Comparison of ENCODE assay signal across 9 mouse cellular contexts in genomic region chr2:84637452-84638165, GRCm38 (mm10). TPM values are rescaled to one million over a fixed set of nuclear protein-coding genes. Genes with fewer than 3 reads are reported as not detected.
A peak's percentile ranks its signal among the peaks of the same experiment; 100 is the strongest.
DNase-seq lines count a peak whose midpoint lies in the region; ATAC-seq lines count a peak whose summit lies in the region.
"Had no signal": no experiment of that assay in that cellular context is flagged by ENCODE, and none has a peak within 500 bp of the region (broad histone marks: within the 10 kb centered on the region; RNA-seq: fewer than 3 reads in every experiment).

No protein-coding gene starts in this region.

- intact Hi-C loops in heart, postnatal 14 days (cut with DNase I) = no loop called here

- no peaks in the 10 kb centered on the region for H3K27me3 ChIP-seq in limb, embryonic 11.5 days (ENCODE audit: control insufficient read depth, insufficient read depth, low read length)
- no peaks in the 10 kb centered on the region for H3K27me3 ChIP-seq in limb, embryonic 10.5 days (ENCODE audit: low read depth, poor library complexity, severe bottlenecking)
- H3K27me3 ChIP-seq in liver, embryonic 13.5 days = no peaks in the 10 kb centered on the region
- no peaks in the 10 kb centered on the region for H3K27me3 ChIP-seq in stomach, embryonic 15.5 days (replicated peaks)

- H3K4me2 ChIP-seq in limb, embryonic 11.5 days (ENCODE audit: low read depth, severe bottlenecking) = no peak overlapping the region
- H3K4me2 ChIP-seq in liver, embryonic 13.5 days = peak overlapping the region; percentile 23
- H3K4me2 ChIP-seq in stomach, embryonic 15.5 days = peak overlapping the region; percentile 52; the same call in 1 of the 2 replicates

- 49% methylated on average over 6 of the region's 7 CpGs for WGBS in limb, embryonic 11.5 days
- WGBS in limb, embryonic 10.5 days = 32% methylated on average over 7 of the region's 7 CpGs
- WGBS in liver, embryonic 13.5 days (ENCODE audit: insufficient replicate concordance) = 38% methylated on average over 7 of the region's 7 CpGs
- WGBS in stomach, embryonic 15.5 days = 16% methylated on average over 7 of the region's 7 CpGs

- no peaks in the 10 kb centered on the region for H3K36me3 ChIP-seq in limb, embryonic 11.5 days (ENCODE audit: control insufficient read depth, insufficient read depth, low read length)
- peaks cover 4% of the 10 kb centered on the region for H3K36me3 ChIP-seq in limb, embryonic 10.5 days
- no peaks in the 10 kb centered on the region; the same call in 1 of the 2 replicates for H3K36me3 ChIP-seq in liver, embryonic 13.5 days
- no peaks in the 10 kb centered on the region for H3K36me3 ChIP-seq in stomach, embryonic 15.5 days

- peaks cover 16% of the 10 kb centered on the region for H3K4me1 ChIP-seq in limb, embryonic 11.5 days (ENCODE audit: control insufficient read depth, insufficient read depth, low read length)
- peaks cover 58% of the 10 kb centered on the region for H3K4me1 ChIP-seq in limb, embryonic 10.5 days
- peaks cover 90% of the 10 kb centered on the region for H3K4me1 ChIP-seq in liver, embryonic 13.5 days (replicated peaks)
- H3K4me1 ChIP-seq in stomach, embryonic 15.5 days = peaks cover 43% of the 10 kb centered on the region

- no peak overlapping the region for H3K4me3 ChIP-seq in limb, embryonic 11.5 days (ENCODE audit: low read depth, low read length)
- no peak overlapping the region for H3K4me3 ChIP-seq in limb, embryonic 10.5 days
- no peak overlapping the region for H3K4me3 ChIP-seq in liver, embryonic 13.5 days (replicated peaks)
- no peak overlapping the region for H3K4me3 ChIP-seq in stomach, embryonic 15.5 days (replicated peaks)

- H3K27ac ChIP-seq in limb, embryonic 11.5 days (replicated peaks; ENCODE audit: low read depth, low read length) = 0 out of 2 replicates have a peak overlapping the region, but pooled peaks have one; percentile 12
- H3K27ac ChIP-seq in limb, embryonic 10.5 days = no peak overlapping the region
- H3K27ac ChIP-seq in liver, embryonic 13.5 days = peak overlapping the region; percentile 35
- peak overlapping the region; percentile 92 for H3K27ac ChIP-seq in stomach, embryonic 15.5 days

- H3K9me3 ChIP-seq in limb, embryonic 11.5 days (ENCODE audit: control insufficient read depth, low read length) = no peaks in the 10 kb centered on the region
- no peaks in the 10 kb centered on the region for H3K9me3 ChIP-seq in limb, embryonic 10.5 days (replicated peaks)
- no peaks in the 10 kb centered on the region for H3K9me3 ChIP-seq in liver, embryonic 13.5 days (replicated peaks)
- no peaks in the 10 kb centered on the region for H3K9me3 ChIP-seq in stomach, embryonic 15.5 days

- DNase-seq in limb, embryonic 11.5 days (ENCODE audit: low spot score) = no peak
- DNase-seq in limb, embryonic 10.5 days (ENCODE audit: low spot score) = no peak
- DNase-seq in heart, postnatal 14 days = peak; percentile 19 to 55
- DNase-seq in liver, embryonic 13.5 days = no peak
- no peak for DNase-seq in urinary bladder, adult 2 months (ENCODE audit: low spot score)
- no peak for DNase-seq in spleen, postnatal 36 days (ENCODE audit: low spot score in 2 of 2)
- no peak for DNase-seq in cerebellum, postnatal 25 days

- H3K9ac ChIP-seq in limb, embryonic 11.5 days (ENCODE audit: low read length) = no peak overlapping the region
- H3K9ac ChIP-seq in liver, embryonic 13.5 days = no peak overlapping the region
- no peak overlapping the region for H3K9ac ChIP-seq in stomach, embryonic 15.5 days

- no peak for ATAC-seq in limb, embryonic 11.5 days (ENCODE audit: insufficient number of reproducible peaks, low FRiP score, low TSS enrichment, low read depth)
- ATAC-seq in liver, embryonic 13.5 days (ENCODE audit: low read depth) = no peak
- ATAC-seq in stomach, embryonic 15.5 days (ENCODE audit: insufficient read depth, low FRiP score, low read depth) = no peak

RNA-seq across cellular contexts. Expression of gene Ctnnd1, which starts 13.0 kb away (rescaled TPM):
- 35.2 and 38.7 TPM in 2 replicates for polyA plus RNA-seq in limb, embryonic 11.5 days (2014; fragmentation: Nextera tagmentation; extraction: Ambion mirVana)
- 38.2 and 40.0 TPM in 2 replicates for polyA plus RNA-seq in limb, embryonic 10.5 days (2016; fragmentation: Nextera tagmentation; extraction: Ambion mirVana)
- total RNA-seq in heart, postnatal 14 days (2021) = 100 to 1,000 TPM in 1 of 2 experiments, 10 to 100 TPM in 1; 92.4 to 107 TPM
- polyA plus RNA-seq in liver, embryonic 13.5 days (2015; fragmentation: Nextera tagmentation; extraction: Ambion mirVana) = 10.8 and 16.7 TPM in 2 replicates
- polyA plus RNA-seq in stomach, embryonic 15.5 days (2015; fragmentation: Nextera tagmentation; extraction: Ambion mirVana) = 60.0 and 71.9 TPM in 2 replicates
- polyA plus RNA-seq in urinary bladder, adult 2 months (2012; rRNA removed) = 85.0 and 89.4 TPM in 2 replicates

RNA-seq across cellular contexts. Expression of gene Btbd18, which starts 21.3 kb away (rescaled TPM):
- 0.09 and 0.37 TPM in 2 replicates for polyA plus RNA-seq in limb, embryonic 11.5 days (2014; fragmentation: Nextera tagmentation; extraction: Ambion mirVana)
- 0.20 and 0.58 TPM in 2 replicates for polyA plus RNA-seq in limb, embryonic 10.5 days (2016; fragmentation: Nextera tagmentation; extraction: Ambion mirVana)
- total RNA-seq in heart, postnatal 14 days (2021) = not detected
- polyA plus RNA-seq in liver, embryonic 13.5 days (2015; fragmentation: Nextera tagmentation; extraction: Ambion mirVana) = 0.03 and 0.06 TPM in 2 replicates
- polyA plus RNA-seq in stomach, embryonic 15.5 days (2015; fragmentation: Nextera tagmentation; extraction: Ambion mirVana) = 0.18 and 0.22 TPM in 2 replicates
- not detected in 2 replicates for polyA plus RNA-seq in urinary bladder, adult 2 months (2012; rRNA removed)
- total RNA-seq: left cerebral cortex, adult 18-20 months had no signal

RNA-seq across cellular contexts. Expression of gene Selenoh, which starts 33.0 kb away (rescaled TPM):
- 485 and 509 TPM in 2 replicates for polyA plus RNA-seq in limb, embryonic 11.5 days (2014; fragmentation: Nextera tagmentation; extraction: Ambion mirVana)
- polyA plus RNA-seq in limb, embryonic 10.5 days (2016; fragmentation: Nextera tagmentation; extraction: Ambion mirVana) = 507 and 566 TPM in 2 replicates
- total RNA-seq in heart, postnatal 14 days (2021) = 10 to 100 TPM; 31.4 to 32.8 TPM
- 143 and 145 TPM in 2 replicates for polyA plus RNA-seq in liver, embryonic 13.5 days (2015; fragmentation: Nextera tagmentation; extraction: Ambion mirVana)
- polyA plus RNA-seq in stomach, embryonic 15.5 days (2015; fragmentation: Nextera tagmentation; extraction: Ambion mirVana) = 221 and 237 TPM in 2 replicates
- polyA plus RNA-seq in urinary bladder, adult 2 months (2012; rRNA removed) = 46.1 and 59.1 TPM in 2 replicates

RNA-seq across cellular contexts. Expression of gene Gm28635, which starts 40.2 kb away (rescaled TPM):
- not detected in 2 replicates for polyA plus RNA-seq in limb, embryonic 11.5 days (2014; fragmentation: Nextera tagmentation; extraction: Ambion mirVana)
- not detected in 2 replicates for polyA plus RNA-seq in limb, embryonic 10.5 days (2016; fragmentation: Nextera tagmentation; extraction: Ambion mirVana)
- total RNA-seq in heart, postnatal 14 days (2021) = 10 to 100 TPM in 1 of 2 experiments, 1 to 10 TPM in 1; 4.3 to 11.7 TPM
- polyA plus RNA-seq in liver, embryonic 13.5 days (2015; fragmentation: Nextera tagmentation; extraction: Ambion mirVana) = not detected in 2 replicates
- not detected in 2 replicates for polyA plus RNA-seq in stomach, embryonic 15.5 days (2015; fragmentation: Nextera tagmentation; extraction: Ambion mirVana)
- polyA plus RNA-seq in urinary bladder, adult 2 months (2012; rRNA removed) = not detected in 2 replicates

RNA-seq across cellular contexts. Expression of gene Med19, which starts 40.6 kb away (rescaled TPM):
- 54.1 and 55.4 TPM in 2 replicates for polyA plus RNA-seq in limb, embryonic 11.5 days (2014; fragmentation: Nextera tagmentation; extraction: Ambion mirVana)
- polyA plus RNA-seq in limb, embryonic 10.5 days (2016; fragmentation: Nextera tagmentation; extraction: Ambion mirVana) = 41.1 and 43.4 TPM in 2 replicates
- total RNA-seq in heart, postnatal 14 days (2021) = 10 to 100 TPM; 13.9 to 15.0 TPM
- polyA plus RNA-seq in liver, embryonic 13.5 days (2015; fragmentation: Nextera tagmentation; extraction: Ambion mirVana) = 22.8 and 26.2 TPM in 2 replicates
- 31.1 and 34.5 TPM in 2 replicates for polyA plus RNA-seq in stomach, embryonic 15.5 days (2015; fragmentation: Nextera tagmentation; extraction: Ambion mirVana)
- polyA plus RNA-seq in urinary bladder, adult 2 months (2012; rRNA removed) = 18.3 and 20.1 TPM in 2 replicates

Comparison
In these comparisons a context has a peak if more than half of its experiments do, and no peak if none do; other contexts are left out.
1. DNase-seq: peak in heart, postnatal 14 days (2 of 2); none in limb, embryonic 11.5 days (single experiment), limb, embryonic 10.5 days (single experiment), liver, embryonic 13.5 days (single experiment), urinary bladder, adult 2 months (single experiment), spleen, postnatal 36 days (0 of 2) and cerebellum, postnatal 25 days (0 of 2).